Mouse (Mus musculus) cerebellum, adult 2 months (tissue): ENCODE measurements around the gene Arhgdia.

Source experiments
- CTCF ChIP-seq: fragments of 200-500 bp; IDR thresholded peaks from 2 replicates; pipeline ENCODE4 v1.5.1; 2011; ENCODE audit warnings: low read depth, mild to moderate bottlenecking, control low read depth, low read length, moderate library complexity, borderline replicate concordance; ENCODE audit not compliant: insufficient read depth
- POLR2A ChIP-seq: fragments of 200-500 bp; IDR thresholded peaks from 2 replicates; pipeline ENCODE4 v1.6.1; 2011; ENCODE audit warnings: low read length, control low read depth, borderline replicate concordance; ENCODE audit not compliant: insufficient read depth

- TF ChIP-seq CTCF (no peak), POLR2A (no peak)
Observed at GRCm38 (mm10) chr11:120600716-120601115, 19.3 kb upstream of the Arhgdia start.
